Mouse (Mus musculus) urinary bladder, postnatal 25 days (tissue): ENCODE results near the gene Gm8897.
"Not testable (repeated sequence)": the region's sequence is repeated elsewhere in the genome, so short reads cannot be mapped to it uniquely, and the experiment has no call there.

Experiments used
- DNase-seq: peaks from one replicate; pipeline ENCODE4 v3.0.0; 2022; ENCODE audit warnings: low spot score

Gm8897 gene

DNA sequence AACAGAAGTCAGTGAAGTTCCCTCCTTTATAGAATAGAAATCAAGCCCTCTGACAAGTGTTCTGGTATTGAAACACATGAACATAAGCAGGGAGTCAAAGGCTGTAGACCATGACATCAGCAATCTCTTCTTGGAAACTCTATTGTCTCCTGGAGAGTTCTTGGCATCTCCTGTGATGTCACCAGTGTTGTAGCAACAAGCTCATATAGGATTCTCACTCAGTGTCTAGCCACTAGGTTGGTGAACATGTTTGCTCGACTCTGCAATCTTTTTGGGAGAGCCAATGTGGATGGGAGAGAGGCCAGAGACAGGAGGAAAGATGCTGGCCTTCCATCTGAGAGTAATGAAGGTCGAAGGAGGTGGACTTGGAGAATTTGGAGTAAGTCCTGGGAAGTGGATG, at the start of gene Gm8897:
Gene Gm8897, plus strand, starts transcription at position 301 of the 400 bp plus-strand sequence.
- DNase-seq, result not testable (repeated sequence)

GRCm38 (mm10) chr5:11416691-11417090, 473 bp downstream of the Gm8897 start:
- DNase-seq, result not testable (repeated sequence)
